Mouse (Mus musculus) limb, embryonic 12.5 days (tissue): Measurements from ENCODE around the gene Ablim2. TPM values are rescaled to one million over a fixed set of nuclear protein-coding genes. Genes with fewer than 3 reads are reported as not detected.
A peak's percentile ranks its signal among the peaks of the same experiment; 100 is the strongest.

ENCODE experiments used
- ATAC-seq: fragments of 200-750 bp; cut with Nextera tagmentation; 2 replicates; pipeline ENCODE4 v1.8.0; 2017; ENCODE audit warnings: low read depth, moderate TSS enrichment; ENCODE audit not compliant: insufficient number of reproducible peaks, insufficient read depth, low FRiP score, low TSS enrichment
- H3K27ac ChIP-seq: fragments of 300-500 bp; sonication (generic); 2 replicates; pipeline ENCODE4 v1.5.1; 2016; ENCODE audit warnings: mild to moderate bottlenecking, moderate library complexity
- H3K27me3 ChIP-seq: fragments of 300-500 bp; sonication (generic); 2 replicates; pipeline ENCODE4 v1.6.1; 2016; ENCODE audit warnings: mild to moderate bottlenecking, moderate library complexity
- H3K36me3 ChIP-seq: fragments of 300-500 bp; sonication (generic); 2 replicates; pipeline ENCODE4 v1.6.1; 2016; ENCODE audit warnings: mild to moderate bottlenecking, moderate library complexity
- H3K4me1 ChIP-seq: fragments of 300-500 bp; sonication (generic); replicated peaks from 2 replicates; pipeline ENCODE4 v1.6.1; 2016
- H3K4me2 ChIP-seq: fragments of 300-500 bp; sonication (generic); 2 replicates; pipeline ENCODE4 v1.6.1; 2016; ENCODE audit warnings: mild to moderate bottlenecking, moderate library complexity
- H3K4me3 ChIP-seq: fragments of 300-500 bp; sonication (generic); replicated peaks from 2 replicates; pipeline ENCODE4 v1.5.1; 2016; ENCODE audit warnings: mild to moderate bottlenecking
- H3K9ac ChIP-seq: fragments of 300-500 bp; sonication (generic); replicated peaks from 2 replicates; pipeline ENCODE4 v1.6.1; 2016; ENCODE audit warnings: mild to moderate bottlenecking, moderate library complexity
- H3K9me3 ChIP-seq: fragments of 300-500 bp; sonication (generic); 2 replicates; pipeline ENCODE4 v1.6.1; 2016; ENCODE audit warnings: mild to moderate bottlenecking, moderate library complexity
- whole genome bisulfite sequencing: fragments of 180-500 bp; shearing (Covaris S2); methylation state at CpG from one replicate; pipeline ENCODE4 v1.1.7; 2016; 5-methylcytosine and 5-hydroxymethylcytosine counted together
- polyA plus RNA-seq: library from polyadenylated mRNA; unstranded; fragments of >200 nt; fragmentation: Nextera tagmentation; extraction: Ambion mirVana; gene quantifications from 2 replicates; pipeline ENCODE4 v1.2.1, GENCODE M21; 2016

Gene Ablim2
- polyA plus RNA-seq, 1 experiment from 2014 or later = 1.1 TPM

- no peak overlapping the region for H3K27ac ChIP-seq
- peaks cover 39% of the 10 kb centered on the region for H3K4me1 ChIP-seq
- H3K4me3 ChIP-seq = no peak overlapping the region
- H3K36me3 ChIP-seq = peaks cover 12% of the 10 kb centered on the region
- H3K9ac ChIP-seq = 0 out of 2 replicates have a peak overlapping the region, but pooled peaks have one; percentile 4
- H3K4me2 ChIP-seq = no peak overlapping the region
- ATAC-seq = no peak
- peaks cover 3% of the 10 kb centered on the region; the same call in 1 of the 2 replicates for H3K9me3 ChIP-seq
- WGBS = 59% methylated on average over 12 of the region's 12 CpGs
- no peaks in the 10 kb centered on the region for H3K27me3 ChIP-seq
These were observed 158.1 kb downstream of the Ablim2 start for GRCm38 (mm10) chr5:35915629-35916300.

- peaks cover 48% of the 10 kb centered on the region for H3K4me1 ChIP-seq
- H3K9me3 ChIP-seq = peaks cover 3% of the 10 kb centered on the region; the same call in 1 of the 2 replicates
- H3K4me3 ChIP-seq = no peak overlapping the region
- ATAC-seq = no peak
- no peak overlapping the region for H3K27ac ChIP-seq
- H3K4me2 ChIP-seq = no peak overlapping the region
- no peak overlapping the region for H3K9ac ChIP-seq
- H3K36me3 ChIP-seq = peaks cover 12% of the 10 kb centered on the region
- 80% methylated on average over 5 of the region's 5 CpGs for WGBS
- H3K27me3 ChIP-seq = no peaks in the 10 kb centered on the region
These were observed 159.0 kb downstream of the Ablim2 start for GRCm38 (mm10) chr5:35916666-35917065.

GRCm38 (mm10) chr5:35918387-35918786, 160.7 kb downstream of the Ablim2 start:
- Histone ChIP-seq H3K9ac (no peak overlapping the region), H3K27ac (peak overlapping the region; percentile 24; the same call in 1 of the 2 replicates), H3K4me3 (no peak overlapping the region), H3K36me3 (no peaks in the 10 kb centered on the region), H3K27me3 (no peaks in the 10 kb centered on the region), H3K4me2 (0 out of 2 replicates have a peak overlapping the region, but pooled peaks have one; percentile 10), H3K9me3 (no peaks in the 10 kb centered on the region), H3K4me1 (peaks cover 62% of the 10 kb centered on the region)
- ATAC-seq = no peak
- WGBS = 19% methylated on average over 8 of the region's 8 CpGs

- Histone ChIP-seq H3K27me3 (no peaks in the 10 kb centered on the region), H3K4me3 (no peak overlapping the region), H3K9me3 (no peaks in the 10 kb centered on the region), H3K4me2 (no peak overlapping the region), H3K36me3 (no peaks in the 10 kb centered on the region), H3K9ac (no peak overlapping the region), H3K4me1 (peaks cover 73% of the 10 kb centered on the region), H3K27ac (no peak overlapping the region)
- no peak for ATAC-seq
- WGBS = 70% methylated on average over 4 of the region's 4 CpGs
These were observed 162.4 kb downstream of the Ablim2 start for GRCm38 (mm10) chr5:35920076-35920475.

- Histone ChIP-seq H3K4me1 (peaks cover 73% of the 10 kb centered on the region), H3K4me2 (no peak overlapping the region), H3K36me3 (no peaks in the 10 kb centered on the region), H3K9ac (no peak overlapping the region), H3K9me3 (no peaks in the 10 kb centered on the region), H3K27ac (peak overlapping the region; percentile 77; the same call in 1 of the 2 replicates), H3K4me3 (no peak overlapping the region), H3K27me3 (no peaks in the 10 kb centered on the region)
- no peak for ATAC-seq
These were observed 162.9 kb downstream of the Ablim2 start for GRCm38 (mm10) chr5:35920557-35920956.

GRCm38 (mm10) chr5:35921141-35921540, 163.5 kb downstream of the Ablim2 start:
- Histone ChIP-seq H3K27me3 (no peaks in the 10 kb centered on the region), H3K9me3 (no peaks in the 10 kb centered on the region), H3K27ac (peak overlapping the region; percentile 77), H3K9ac (no peak overlapping the region), H3K36me3 (no peaks in the 10 kb centered on the region), H3K4me1 (peaks cover 75% of the 10 kb centered on the region), H3K4me3 (no peak overlapping the region), H3K4me2 (peak overlapping the region; percentile 21)
- no peak for ATAC-seq
- WGBS = 87% methylated on average over 6 of the region's 6 CpGs

- H3K9ac ChIP-seq = no peak overlapping the region
- peak; percentile 64 for ATAC-seq
These were observed 164.0 kb downstream of the Ablim2 start for GRCm38 (mm10) chr5:35921595-35922254.

GRCm38 (mm10) chr5:35923448-35923847, 165.8 kb downstream of the Ablim2 start:
- ATAC-seq = no peak
- H3K36me3 ChIP-seq = no peaks in the 10 kb centered on the region
- no peak overlapping the region for H3K4me2 ChIP-seq
- H3K27me3 ChIP-seq = no peaks in the 10 kb centered on the region
- H3K9ac ChIP-seq = no peak overlapping the region
- 91% methylated on average over 6 of the region's 6 CpGs for WGBS
- no peak overlapping the region for H3K27ac ChIP-seq
- no peaks in the 10 kb centered on the region for H3K9me3 ChIP-seq
- peaks cover 81% of the 10 kb centered on the region for H3K4me1 ChIP-seq
- no peak overlapping the region for H3K4me3 ChIP-seq

More at GRCm38 (mm10) chr5:35921595-35922254, 164.0 kb downstream of the Ablim2 start:
- Histone ChIP-seq H3K4me3 (no peak overlapping the region), H3K4me1 (peaks cover 81% of the 10 kb centered on the region), H3K4me2 (peak overlapping the region; percentile 21; the same call in 1 of the 2 replicates), H3K36me3 (no peaks in the 10 kb centered on the region), H3K27ac (peak overlapping the region; percentile 77), H3K27me3 (no peaks in the 10 kb centered on the region), H3K9me3 (no peaks in the 10 kb centered on the region)
- WGBS = 48% methylated on average over 10 of the region's 10 CpGs

- no peak overlapping the region for H3K4me2 ChIP-seq
- no peaks in the 10 kb centered on the region for H3K9me3 ChIP-seq
- H3K4me3 ChIP-seq = no peak overlapping the region
- H3K4me1 ChIP-seq = peaks cover 69% of the 10 kb centered on the region
- H3K9ac ChIP-seq = no peak overlapping the region
- peak overlapping the region; percentile 68; the same call in 1 of the 2 replicates for H3K27ac ChIP-seq
- 15% methylated on average over 12 of the region's 12 CpGs for WGBS
- no peaks in the 10 kb centered on the region for H3K27me3 ChIP-seq
- no peak for ATAC-seq
- no peaks in the 10 kb centered on the region for H3K36me3 ChIP-seq
These were observed 167.5 kb downstream of the Ablim2 start for GRCm38 (mm10) chr5:35925171-35925634.

GRCm38 (mm10) chr5:35926511-35926910, 168.8 kb downstream of the Ablim2 start:
- Histone ChIP-seq H3K9me3 (no peaks in the 10 kb centered on the region), H3K4me3 (no peak overlapping the region), H3K4me1 (peaks cover 58% of the 10 kb centered on the region), H3K4me2 (no peak overlapping the region), H3K27me3 (no peaks in the 10 kb centered on the region), H3K36me3 (no peaks in the 10 kb centered on the region), H3K9ac (no peak overlapping the region), H3K27ac (no peak overlapping the region)
- WGBS = 89% methylated on average over 8 of the region's 8 CpGs
- ATAC-seq = no peak

- H3K36me3 ChIP-seq = peaks cover 9% of the 10 kb centered on the region; the same call in 1 of the 2 replicates
- no peaks in the 10 kb centered on the region for H3K9me3 ChIP-seq
- no peaks in the 10 kb centered on the region for H3K27me3 ChIP-seq
- H3K27ac ChIP-seq = 0 out of 2 replicates have a peak overlapping the region, but pooled peaks have one; percentile 29
- H3K9ac ChIP-seq = no peak overlapping the region
- 76% methylated on average over 5 of the region's 5 CpGs for WGBS
- no peak overlapping the region for H3K4me2 ChIP-seq
- no peak overlapping the region for H3K4me3 ChIP-seq
- peaks cover 25% of the 10 kb centered on the region for H3K4me1 ChIP-seq
- ATAC-seq = no peak
These were observed 173.6 kb downstream of the Ablim2 start for GRCm38 (mm10) chr5:35931296-35931695.
